Mouse (Mus musculus) frontal cortex, postnatal 10 days (tissue): ENCODE results near the gene Gm13288.
"Not testable (repeated sequence)": the region's sequence is repeated elsewhere in the genome, so short reads cannot be mapped to it uniquely, and the experiment has no call there.

Source experiments
- DNase-seq, 2 experiments: peaks; one replicate each; pipeline ENCODE4 v3.0.0; 2022; ENCODE audit warnings: low spot score in 2 of 2, mixed read lengths in 1 of 2

Gene Gm13288

DNA sequence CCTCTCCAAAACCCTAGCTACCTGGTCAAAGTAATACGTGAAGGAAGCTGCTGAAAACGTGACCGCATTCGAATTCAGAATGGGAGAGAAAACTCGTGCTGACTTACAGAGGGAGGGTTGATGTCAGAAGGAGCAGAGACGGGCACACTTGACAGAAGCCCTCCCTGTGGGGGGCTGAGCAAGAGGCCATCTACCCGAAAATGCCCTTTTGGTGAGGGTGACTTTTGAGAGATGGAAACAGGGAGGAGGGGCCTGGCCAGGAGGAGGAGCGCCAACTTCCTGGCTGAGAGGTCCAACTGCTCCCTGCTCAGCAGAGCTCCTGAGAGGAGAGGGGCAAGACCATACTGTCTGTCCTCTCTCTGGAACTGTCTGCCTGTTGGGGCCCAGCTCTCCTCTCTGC lies at the start of gene Gm13288:
Gene Gm13288 (plus strand): TSS at position 301 of the 400 bp plus-strand sequence.
- not testable (repeated sequence) for DNase-seq

DNA sequence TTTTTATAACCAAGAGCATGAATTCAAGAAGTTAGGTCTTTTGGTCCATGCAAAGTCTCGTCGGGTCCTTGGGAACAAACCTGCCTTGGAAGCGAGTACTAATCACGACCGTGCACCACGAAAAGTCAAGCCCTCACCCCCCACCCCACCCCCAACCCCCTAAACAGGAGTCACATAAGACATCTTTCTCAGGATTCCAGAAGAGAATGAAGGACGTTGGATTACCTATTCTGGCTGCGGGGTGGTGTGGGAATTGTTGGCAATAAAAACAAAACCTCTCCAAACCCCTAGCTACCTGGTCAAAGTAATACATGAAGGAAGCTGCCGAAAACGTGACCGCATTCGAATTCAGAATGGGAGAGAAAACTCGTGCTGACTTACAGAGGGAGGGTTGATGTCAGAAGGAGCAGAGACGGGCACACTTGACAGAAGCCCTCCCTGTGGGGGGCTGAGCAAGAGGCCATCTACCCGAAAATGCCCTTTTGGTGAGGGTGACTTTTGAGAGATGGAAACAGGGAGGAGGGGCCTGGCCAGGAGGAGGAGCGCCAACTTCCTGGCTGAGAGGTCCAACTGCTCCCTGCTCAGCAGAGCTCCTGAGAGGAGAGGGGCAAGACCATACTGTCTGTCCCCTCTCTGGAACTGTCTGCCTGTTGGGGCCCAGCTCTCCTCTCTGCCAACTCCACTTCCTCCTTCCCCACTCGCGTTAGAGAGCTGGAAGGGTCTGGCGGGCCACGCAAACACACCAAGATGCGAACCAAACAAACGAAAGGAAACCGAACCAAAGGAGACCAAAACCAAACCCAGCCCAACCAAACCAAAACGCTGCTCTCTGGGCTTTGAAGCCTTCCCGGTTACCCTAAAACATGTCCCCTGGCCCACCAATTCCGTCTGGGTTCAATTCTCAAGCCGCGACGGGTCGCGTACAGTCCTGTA lies 48.5 kb upstream of the Gm13288 start:
- DNase-seq, result not testable (repeated sequence)

DNA sequence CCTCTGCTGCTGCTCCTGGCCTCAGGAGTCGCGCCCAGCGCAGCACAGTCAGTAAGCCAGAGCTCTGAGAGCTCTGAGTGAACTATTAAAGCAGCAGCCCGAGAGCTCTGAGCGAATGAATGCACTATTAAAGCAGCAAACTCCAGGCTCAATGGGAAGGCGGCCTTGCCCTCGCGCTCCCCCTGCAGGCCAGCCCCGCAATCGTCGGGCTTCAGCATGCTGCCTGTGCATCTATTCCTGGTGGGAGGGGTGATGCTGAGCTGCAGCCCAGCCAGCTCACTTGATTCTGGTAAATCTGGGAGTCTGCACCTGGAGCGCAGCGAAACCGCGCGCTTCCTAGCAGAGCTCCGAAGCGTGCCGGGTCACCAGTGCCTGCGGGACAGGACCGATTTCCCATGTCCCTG lies 47.7 kb upstream of the Gm13288 start:
- DNase-seq, result peak; percentile 90 to 92

DNA sequence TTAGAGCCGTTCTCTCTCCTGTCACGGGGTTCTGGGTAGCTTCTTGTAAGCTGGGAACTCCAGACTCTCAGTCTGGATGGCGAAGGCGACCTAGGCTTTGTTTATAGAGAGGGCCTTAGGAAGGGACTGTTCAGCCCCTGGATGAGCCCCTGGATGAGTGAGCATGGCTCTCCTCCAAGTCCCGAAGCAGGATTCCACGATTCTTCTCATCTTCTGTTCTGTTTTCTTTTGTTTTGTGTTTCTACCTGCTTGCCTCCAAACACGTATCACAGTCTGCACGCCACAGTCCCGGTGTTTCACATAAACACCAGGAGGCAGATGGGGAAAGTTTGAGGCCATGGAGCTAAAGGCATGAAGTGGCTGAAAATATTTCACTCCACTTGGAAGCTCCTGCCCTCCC lies 46.6 kb upstream of the Gm13288 start:
- DNase-seq, result not testable (repeated sequence)

DNA sequence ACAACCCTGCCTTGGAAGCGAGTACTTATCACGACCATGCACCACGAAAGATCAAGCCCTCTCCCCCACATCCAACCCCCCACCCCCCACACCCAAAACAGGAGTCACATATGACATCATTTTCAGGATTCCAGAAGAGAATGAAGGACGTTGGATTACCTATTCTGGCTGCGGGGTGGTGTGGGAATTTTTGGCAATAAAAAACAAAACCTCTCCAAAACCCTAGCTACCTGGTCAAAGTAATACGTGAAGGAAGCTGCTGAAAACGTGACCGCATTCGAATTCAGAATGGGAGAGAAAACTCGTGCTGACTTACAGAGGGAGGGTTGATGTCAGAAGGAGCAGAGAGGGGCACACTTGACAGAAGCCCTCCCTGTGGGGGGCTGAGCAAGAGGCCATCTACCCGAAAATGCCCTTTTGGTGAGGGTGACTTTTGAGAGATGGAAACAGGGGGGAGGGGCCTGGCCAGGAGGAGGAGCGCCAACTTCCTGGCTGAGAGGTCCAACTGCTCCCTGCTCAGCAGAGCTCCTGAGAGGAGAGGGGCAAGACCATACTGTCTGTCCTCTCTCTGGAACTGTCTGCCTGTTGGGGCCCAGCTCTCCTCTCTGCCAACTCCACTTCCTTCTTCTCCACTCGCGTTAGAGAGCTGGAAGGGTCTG lies 45.6 kb upstream of the Gm13288 start, which contains the start of gene Gm13283:
Gene Gm13283 (plus strand): TSS at position 510 of the 659 bp plus-strand sequence.
- peak; percentile 32 to 45 for DNase-seq

DNA sequence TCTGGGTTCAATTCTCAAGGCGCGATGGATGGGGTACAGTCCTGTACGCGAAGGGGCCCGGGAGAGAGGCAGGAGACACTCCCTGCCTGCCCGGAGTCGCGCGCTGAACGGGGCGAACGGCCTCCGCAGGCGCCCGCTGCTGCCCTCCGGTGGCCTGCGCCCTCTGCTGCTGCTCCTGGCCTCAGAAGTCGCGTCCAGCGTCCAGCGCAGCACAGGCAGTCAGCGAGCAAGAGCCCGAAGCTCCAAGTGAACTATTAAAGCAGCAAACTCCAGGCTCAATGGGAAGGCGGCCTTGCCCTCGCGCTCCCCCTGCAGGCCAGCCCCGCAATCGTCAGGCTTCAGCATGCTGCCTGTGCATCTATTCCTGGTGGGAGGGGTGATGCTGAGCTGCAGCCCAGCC lies 44.9 kb upstream of the Gm13288 start:
- peak in 1 of 2 experiments; percentile 48 for DNase-seq

DNA sequence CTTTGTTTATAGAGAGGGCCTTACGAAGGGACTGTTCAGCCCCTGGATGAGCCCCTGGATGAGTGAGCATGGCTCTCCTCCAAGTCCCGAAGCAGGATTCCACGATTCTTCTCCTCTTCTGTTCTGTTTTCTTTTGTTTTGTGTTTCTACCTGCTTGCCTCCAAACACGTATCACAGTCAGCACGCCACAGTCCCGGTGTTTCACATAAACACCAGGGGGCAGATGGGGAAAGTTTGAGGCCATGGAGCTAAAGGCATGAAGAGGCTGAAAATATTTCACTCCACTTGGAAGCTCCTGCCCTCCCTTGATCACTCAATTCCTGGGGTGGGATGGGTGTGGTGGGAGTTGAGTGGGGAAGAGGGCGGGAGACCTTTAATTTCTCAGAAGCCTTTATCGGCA lies 43.6 kb upstream of the Gm13288 start:
- peak; percentile 79 to 81 for DNase-seq

DNA sequence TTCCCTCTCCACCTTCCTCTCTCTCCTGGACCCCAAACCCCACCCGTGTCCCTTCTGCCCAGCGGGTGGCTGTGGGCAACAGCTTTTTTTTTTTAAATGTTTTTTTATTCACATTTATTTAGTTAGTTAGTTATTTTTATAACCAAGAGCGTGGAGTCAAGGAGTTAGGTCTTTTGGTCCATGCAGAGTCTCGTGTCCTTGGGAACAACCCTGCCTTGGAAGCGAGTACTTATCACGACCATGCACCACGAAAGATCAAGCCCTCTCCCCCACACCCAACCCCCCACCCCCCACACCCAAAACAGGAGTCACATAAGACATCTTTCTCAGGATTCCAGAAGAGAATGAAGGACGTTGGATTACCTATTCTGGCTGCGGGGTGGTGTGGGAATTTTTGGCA lies 43.0 kb upstream of the Gm13288 start:
- peak in 1 of 2 experiments; percentile 26 for DNase-seq

DNA sequence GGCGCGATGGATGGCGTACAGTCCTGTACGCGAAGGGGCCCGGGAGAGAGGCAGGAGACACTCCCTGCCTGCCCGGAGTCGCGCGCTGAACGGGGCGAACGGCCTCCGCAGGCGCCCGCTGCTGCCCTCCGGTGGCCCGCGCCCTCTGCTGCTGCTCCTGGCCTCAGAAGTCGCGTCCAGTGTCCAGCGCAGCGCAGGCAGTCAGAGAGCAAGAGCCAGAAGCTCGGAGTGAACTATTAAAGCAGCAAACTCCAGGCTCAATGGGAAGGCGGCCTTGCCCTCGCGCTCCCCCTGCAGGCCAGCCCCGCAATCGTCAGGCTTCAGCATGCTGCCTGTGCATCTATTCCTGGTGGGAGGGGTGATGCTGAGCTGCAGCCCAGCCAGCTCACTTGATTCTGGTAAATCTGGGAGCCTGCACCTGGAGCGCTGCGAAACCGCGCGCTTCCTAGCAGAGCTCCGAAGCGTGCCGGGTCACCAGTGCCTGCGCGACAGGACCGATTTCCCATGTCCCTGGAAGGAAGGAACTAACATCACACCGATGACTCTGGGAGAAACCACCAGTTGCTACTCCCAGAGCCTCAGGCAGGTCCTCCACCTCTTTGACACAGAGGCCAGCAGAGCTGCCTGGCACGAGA lies 41.8 kb upstream of the Gm13288 start:
- DNase-seq, result peak in 1 of 2 experiments; percentile 17

DNA sequence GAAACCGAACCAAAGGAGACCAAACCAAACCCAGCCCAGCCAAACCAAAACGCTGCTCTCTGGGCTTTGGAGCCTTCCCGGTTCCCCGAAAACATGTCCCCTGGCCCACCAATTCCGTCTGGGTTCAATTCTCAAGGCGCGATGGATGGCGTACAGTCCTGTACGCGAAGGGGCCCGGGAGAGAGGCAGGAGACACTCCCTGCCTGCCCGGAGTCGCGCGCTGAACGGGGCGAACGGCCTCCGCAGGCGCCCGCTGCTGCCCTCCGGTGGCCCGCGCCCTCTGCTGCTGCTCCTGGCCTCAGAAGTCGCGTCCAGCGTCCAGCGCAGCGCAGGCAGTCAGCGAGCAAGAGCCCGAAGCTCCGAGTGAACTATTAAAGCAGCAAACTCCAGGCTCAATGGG lies 31.8 kb upstream of the Gm13288 start, which contains the start of gene Gm13290:
Gene Gm13290 (plus strand): TSS at position 301 of the 400 bp plus-strand sequence.
- not testable (repeated sequence) for DNase-seq

DNA sequence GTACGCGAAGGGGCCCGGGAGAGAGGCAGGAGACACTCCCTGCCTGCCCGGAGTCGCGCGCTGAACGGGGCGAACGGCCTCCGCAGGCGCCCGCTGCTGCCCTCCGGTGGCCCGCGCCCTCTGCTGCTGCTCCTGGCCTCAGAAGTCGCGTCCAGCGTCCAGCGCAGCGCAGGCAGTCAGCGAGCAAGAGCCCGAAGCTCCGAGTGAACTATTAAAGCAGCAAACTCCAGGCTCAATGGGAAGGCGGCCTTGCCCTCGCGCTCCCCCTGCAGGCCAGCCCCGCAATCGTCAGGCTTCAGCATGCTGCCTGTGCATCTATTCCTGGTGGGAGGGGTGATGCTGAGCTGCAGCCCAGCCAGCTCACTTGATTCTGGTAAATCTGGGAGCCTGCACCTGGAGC lies 28.7 kb upstream of the Gm13288 start, which contains the start of gene Gm13289:
Gene Gm13289 (plus strand): TSS at position 301 of the 400 bp plus-strand sequence.
- not testable (repeated sequence) for DNase-seq

DNA sequence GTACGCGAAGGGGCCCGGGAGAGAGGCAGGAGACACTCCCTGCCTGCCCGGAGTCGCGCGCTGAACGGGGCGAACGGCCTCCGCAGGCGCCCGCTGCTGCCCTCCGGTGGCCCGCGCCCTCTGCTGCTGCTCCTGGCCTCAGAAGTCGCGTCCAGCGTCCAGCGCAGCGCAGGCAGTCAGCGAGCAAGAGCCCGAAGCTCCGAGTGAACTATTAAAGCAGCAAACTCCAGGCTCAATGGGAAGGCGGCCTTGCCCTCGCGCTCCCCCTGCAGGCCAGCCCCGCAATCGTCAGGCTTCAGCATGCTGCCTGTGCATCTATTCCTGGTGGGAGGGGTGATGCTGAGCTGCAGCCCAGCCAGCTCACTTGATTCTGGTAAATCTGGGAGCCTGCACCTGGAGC lies 25.8 kb upstream of the Gm13288 start, which contains the start of gene Gm13272:
Gene Gm13272 (plus strand): TSS at position 301 of the 400 bp plus-strand sequence.
- DNase-seq, result not testable (repeated sequence)

DNA sequence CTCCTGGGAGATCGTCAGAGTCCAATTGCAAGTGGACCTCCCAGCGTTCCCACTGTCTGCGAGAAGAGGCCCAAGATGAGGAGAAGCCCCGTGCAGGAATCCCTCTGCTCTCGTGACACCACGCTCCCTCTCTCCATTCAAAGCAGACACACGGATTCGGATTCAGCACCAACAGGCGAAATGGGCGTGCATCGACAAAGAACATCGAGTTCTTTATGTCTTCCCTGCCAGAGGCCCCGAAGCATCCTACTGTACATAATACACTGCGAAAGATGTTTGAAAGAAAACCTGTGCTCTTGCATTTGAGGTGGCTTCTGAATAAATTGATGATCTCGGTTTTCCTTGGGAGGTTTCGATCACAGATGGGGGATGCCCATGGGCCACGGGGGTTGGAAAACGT lies 25.0 kb upstream of the Gm13288 start:
- not testable (repeated sequence) for DNase-seq

DNA sequence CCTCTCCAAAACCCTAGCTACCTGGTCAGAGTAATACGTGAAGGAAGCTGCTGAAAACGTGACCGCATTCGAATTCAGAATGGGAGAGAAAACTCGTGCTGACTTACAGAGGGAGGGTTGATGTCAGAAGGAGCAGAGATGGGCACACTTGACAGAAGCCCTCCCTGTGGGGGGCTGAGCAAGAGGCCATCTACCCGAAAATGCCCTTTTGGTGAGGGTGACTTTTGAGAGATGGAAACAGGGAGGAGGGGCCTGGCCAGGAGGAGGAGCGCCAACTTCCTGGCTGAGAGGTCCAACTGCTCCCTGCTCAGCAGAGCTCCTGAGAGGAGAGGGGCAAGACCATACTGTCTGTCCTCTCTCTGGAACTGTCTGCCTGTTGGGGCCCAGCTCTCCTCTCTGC lies 23.5 kb upstream of the Gm13288 start, which contains the start of gene Ifnz:
Gene Ifnz (plus strand): TSS at position 301 of the 400 bp plus-strand sequence.
- not testable (repeated sequence) for DNase-seq

DNA sequence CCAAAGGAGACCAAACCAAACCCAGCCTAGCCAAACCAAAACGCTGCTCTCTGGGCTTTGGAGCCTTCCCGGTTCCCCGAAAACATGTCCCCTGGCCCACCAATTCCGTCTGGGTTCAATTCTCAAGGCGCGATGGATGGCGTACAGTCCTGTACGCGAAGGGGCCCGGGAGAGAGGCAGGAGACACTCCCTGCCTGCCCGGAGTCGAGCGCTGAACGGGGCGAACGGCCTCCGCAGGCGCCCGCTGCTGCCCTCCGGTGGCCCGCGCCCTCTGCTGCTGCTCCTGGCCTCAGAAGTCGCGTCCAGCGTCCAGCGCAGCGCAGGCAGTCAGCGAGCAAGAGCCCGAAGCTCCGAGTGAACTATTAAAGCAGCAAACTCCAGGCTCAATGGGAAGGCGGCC lies 23.0 kb upstream of the Gm13288 start:
- not testable (repeated sequence) for DNase-seq

DNA sequence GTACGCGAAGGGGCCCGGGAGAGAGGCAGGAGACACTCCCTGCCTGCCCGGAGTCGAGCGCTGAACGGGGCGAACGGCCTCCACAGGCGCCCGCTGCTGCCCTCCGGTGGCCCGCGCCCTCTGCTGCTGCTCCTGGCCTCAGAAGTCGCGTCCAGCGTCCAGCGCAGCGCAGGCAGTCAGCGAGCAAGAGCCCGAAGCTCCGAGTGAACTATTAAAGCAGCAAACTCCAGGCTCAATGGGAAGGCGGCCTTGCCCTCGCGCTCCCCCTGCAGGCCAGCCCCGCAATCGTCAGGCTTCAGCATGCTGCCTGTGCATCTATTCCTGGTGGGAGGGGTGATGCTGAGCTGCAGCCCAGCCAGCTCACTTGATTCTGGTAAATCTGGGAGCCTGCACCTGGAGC lies 19.9 kb upstream of the Gm13288 start, which contains the start of gene Gm13276:
Gene Gm13276 (plus strand): TSS at position 301 of the 400 bp plus-strand sequence.
- DNase-seq, result not testable (repeated sequence)

DNA sequence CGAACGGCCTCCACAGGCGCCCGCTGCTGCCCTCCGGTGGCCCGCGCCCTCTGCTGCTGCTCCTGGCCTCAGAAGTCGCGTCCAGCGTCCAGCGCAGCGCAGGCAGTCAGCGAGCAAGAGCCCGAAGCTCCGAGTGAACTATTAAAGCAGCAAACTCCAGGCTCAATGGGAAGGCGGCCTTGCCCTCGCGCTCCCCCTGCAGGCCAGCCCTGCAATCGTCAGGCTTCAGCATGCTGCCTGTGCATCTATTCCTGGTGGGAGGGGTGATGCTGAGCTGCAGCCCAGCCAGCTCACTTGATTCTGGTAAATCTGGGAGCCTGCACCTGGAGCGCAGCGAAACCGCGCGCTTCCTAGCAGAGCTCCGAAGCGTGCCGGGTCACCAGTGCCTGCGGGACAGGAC lies 16.9 kb upstream of the Gm13288 start, which contains the start of gene Gm13277:
Gene Gm13277 (plus strand): TSS at position 231 of the 400 bp plus-strand sequence.
- DNase-seq, result peak; percentile 33 to 59

DNA sequence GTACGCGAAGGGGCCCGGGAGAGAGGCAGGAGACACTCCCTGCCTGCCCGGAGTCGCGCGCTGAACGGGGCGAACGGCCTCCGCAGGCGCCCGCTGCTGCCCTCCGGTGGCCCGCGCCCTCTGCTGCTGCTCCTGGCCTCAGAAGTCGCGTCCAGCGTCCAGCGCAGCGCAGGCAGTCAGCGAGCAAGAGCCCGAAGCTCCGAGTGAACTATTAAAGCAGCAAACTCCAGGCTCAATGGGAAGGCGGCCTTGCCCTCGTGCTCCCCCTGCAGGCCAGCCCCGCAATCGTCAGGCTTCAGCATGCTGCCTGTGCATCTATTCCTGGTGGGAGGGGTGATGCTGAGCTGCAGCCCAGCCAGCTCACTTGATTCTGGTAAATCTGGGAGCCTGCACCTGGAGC lies 14.1 kb upstream of the Gm13288 start, which contains the start of gene Gm13278:
Gene Gm13278 (plus strand): TSS at position 301 of the 400 bp plus-strand sequence.
- DNase-seq, result not testable (repeated sequence)

DNA sequence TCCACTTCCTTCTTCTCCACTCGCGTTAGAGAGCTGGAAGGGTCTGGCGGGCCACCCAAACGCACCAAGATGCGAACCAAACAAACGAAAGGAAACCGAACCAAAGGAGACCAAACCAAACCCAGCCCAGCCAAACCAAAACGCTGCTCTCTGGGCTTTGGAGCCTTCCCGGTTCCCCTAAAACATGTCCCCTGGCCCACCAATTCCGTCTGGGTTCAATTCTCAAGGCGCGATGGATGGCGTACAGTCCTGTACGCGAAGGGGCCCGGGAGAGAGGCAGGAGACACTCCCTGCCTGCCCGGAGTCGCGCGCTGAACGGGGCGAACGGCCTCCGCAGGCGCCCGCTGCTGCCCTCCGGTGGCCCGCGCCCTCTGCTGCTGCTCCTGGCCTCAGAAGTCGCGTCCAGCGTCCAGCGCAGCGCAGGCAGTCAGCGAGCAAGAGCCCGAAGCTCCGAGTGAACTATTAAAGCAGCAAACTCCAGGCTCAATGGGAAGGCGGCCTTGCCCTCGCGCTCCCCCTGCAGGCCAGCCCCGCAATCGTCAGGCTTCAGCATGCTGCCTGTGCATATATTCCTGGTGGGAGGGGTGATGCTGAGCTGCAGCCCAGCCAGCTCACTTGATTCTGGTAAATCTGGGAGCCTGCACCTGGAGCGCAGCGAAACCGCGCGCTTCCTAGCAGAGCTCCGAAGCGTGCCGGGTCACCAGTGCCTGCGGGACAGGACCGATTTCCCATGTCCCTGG lies 11.2 kb upstream of the Gm13288 start, which contains the start of gene Gm13275:
Gene Gm13275 (plus strand): TSS at position 552 of the 740 bp plus-strand sequence.
- DNase-seq, result peak; percentile 66

DNA sequence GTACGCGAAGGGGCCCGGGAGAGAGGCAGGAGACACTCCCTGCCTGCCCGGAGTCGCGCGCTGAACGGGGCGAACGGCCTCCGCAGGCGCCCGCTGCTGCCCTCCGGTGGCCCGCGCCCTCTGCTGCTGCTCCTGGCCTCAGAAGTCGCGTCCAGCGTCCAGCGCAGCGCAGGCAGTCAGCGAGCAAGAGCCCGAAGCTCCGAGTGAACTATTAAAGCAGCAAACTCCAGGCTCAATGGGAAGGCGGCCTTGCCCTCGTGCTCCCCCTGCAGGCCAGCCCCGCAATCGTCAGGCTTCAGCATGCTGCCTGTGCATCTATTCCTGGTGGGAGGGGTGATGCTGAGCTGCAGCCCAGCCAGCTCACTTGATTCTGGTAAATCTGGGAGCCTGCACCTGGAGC lies 8.2 kb upstream of the Gm13288 start, which contains the start of gene Gm13279:
Gene Gm13279 (plus strand): TSS at position 301 of the 400 bp plus-strand sequence.
- not testable (repeated sequence) for DNase-seq
